Mouse (Mus musculus) cerebellum, adult 2 months (tissue): ENCODE measurements around the gene Spink4. TPM values are rescaled to one million over a fixed set of nuclear protein-coding genes. Genes with fewer than 3 reads are reported as not detected.

Source experiments
- DNase-seq, 2 experiments: peaks; one replicate each; pipeline ENCODE4 v3.0.0; 2021
- H3K27ac ChIP-seq: fragments of 200-500 bp; 2 replicates; pipeline ENCODE4 v1.5.1; 2012; ENCODE audit warnings: low read length, control low read depth, inconsistent platforms; ENCODE audit not compliant: insufficient read depth
- H3K27me3 ChIP-seq: fragments of 200-500 bp; 2 replicates; pipeline ENCODE4 v1.6.1; 2012; ENCODE audit warnings: inconsistent platforms, mild to moderate bottlenecking, low read length, moderate library complexity; ENCODE audit not compliant: control insufficient read depth, insufficient read depth
- H3K4me1 ChIP-seq: fragments of 200-500 bp; 2 replicates; pipeline ENCODE4 v1.6.1; 2011; ENCODE audit warnings: low read length; ENCODE audit not compliant: control insufficient read depth, insufficient read depth
- H3K4me3 ChIP-seq: fragments of 200-500 bp; replicated peaks from 2 replicates; pipeline ENCODE3; 2011; ENCODE audit warnings: mild to moderate bottlenecking, low read depth, low read length, control low read depth; ENCODE audit not compliant: insufficient read depth
- CTCF ChIP-seq: fragments of 200-500 bp; IDR thresholded peaks from 2 replicates; pipeline ENCODE4 v1.5.1; 2011; ENCODE audit warnings: low read depth, mild to moderate bottlenecking, control low read depth, low read length, moderate library complexity, borderline replicate concordance; ENCODE audit not compliant: insufficient read depth
- POLR2A ChIP-seq: fragments of 200-500 bp; IDR thresholded peaks from 2 replicates; pipeline ENCODE4 v1.6.1; 2011; ENCODE audit warnings: low read length, control low read depth, borderline replicate concordance; ENCODE audit not compliant: insufficient read depth
- WGBS: fragments of 180-500 bp; shearing (Covaris S2); methylation state at CpG from one replicate; pipeline ENCODE4 v1.1.7; 2018; 5-methylcytosine and 5-hydroxymethylcytosine counted together
- polyA plus RNA-seq: library from polyadenylated mRNA; depleted of rRNA; stranded (reverse); fragments of >200 nt; gene quantifications from 2 replicates; pipeline ENCODE4 v1.2.3, GENCODE M21; 2012

Spink4 gene
- polyA plus RNA-seq, 1 experiment: 0.57 TPM

- no peak for DNase-seq
- Histone ChIP-seq H3K27me3 (no peaks in the 10 kb centered on the region), H3K4me3 (no peak overlapping the region), H3K4me1 (no peaks in the 10 kb centered on the region), H3K27ac (no peak overlapping the region)
- no peak for TF ChIP-seq CTCF
- TF ChIP-seq POLR2A: no peak
- WGBS: 14% methylated on average over 5 of the region's 5 CpGs
Measured at GRCm38 (mm10) chr4:40891206-40891605, 28.6 kb upstream of the Spink4 start.

DNA sequence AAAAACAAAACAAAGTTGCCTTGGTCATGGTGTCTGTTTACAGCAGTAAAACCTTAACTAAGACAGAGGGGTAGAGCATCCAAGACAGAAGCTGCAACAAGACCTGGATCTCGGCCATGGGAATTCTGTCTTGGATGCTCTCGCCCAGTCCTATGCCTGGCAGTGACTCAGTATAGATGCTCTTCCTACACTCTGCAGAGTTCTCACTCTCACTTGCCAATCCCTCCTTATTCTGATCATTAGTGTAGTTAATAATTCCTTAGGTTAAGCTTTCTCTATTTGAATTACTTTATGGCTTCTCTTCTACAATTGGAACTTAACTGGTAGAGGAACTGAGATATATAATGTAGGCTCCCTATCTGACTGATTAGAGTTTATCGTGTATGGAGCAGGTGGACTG is 24.7 kb upstream of the Spink4 start:
- 81% methylated on average over 3 of the region's 3 CpGs for WGBS
- Histone ChIP-seq H3K4me3 (no peak overlapping the region), H3K27me3 (no peaks in the 10 kb centered on the region), H3K27ac (no peak overlapping the region), H3K4me1 (no peaks in the 10 kb centered on the region)
- TF ChIP-seq POLR2A: no peak
- no peak for TF ChIP-seq CTCF
- DNase-seq: no peak

- Histone ChIP-seq H3K4me1 (no peaks in the 10 kb centered on the region), H3K4me3 (no peak overlapping the region), H3K27ac (no peak overlapping the region), H3K27me3 (no peaks in the 10 kb centered on the region)
- TF ChIP-seq CTCF (no peak), POLR2A (no peak)
- no peak for DNase-seq
- WGBS: 95% methylated on average over 2 of the region's 2 CpGs
Measured at GRCm38 (mm10) chr4:40895646-40896045, 24.2 kb upstream of the Spink4 start.

GRCm38 (mm10) chr4:40898476-40899044 is 21.3 kb upstream of the Spink4 start:
- WGBS: 84% methylated on average over 6 of the region's 6 CpGs
- Histone ChIP-seq H3K27ac (no peak overlapping the region), H3K4me1 (no peaks in the 10 kb centered on the region), H3K27me3 (no peaks in the 10 kb centered on the region), H3K4me3 (no peak overlapping the region)
- TF ChIP-seq CTCF (no peak), POLR2A (no peak)
- no peak for DNase-seq

GRCm38 (mm10) chr4:40899264-40899663 is 20.6 kb upstream of the Spink4 start:
- TF ChIP-seq CTCF (no peak), POLR2A (no peak)

DNA sequence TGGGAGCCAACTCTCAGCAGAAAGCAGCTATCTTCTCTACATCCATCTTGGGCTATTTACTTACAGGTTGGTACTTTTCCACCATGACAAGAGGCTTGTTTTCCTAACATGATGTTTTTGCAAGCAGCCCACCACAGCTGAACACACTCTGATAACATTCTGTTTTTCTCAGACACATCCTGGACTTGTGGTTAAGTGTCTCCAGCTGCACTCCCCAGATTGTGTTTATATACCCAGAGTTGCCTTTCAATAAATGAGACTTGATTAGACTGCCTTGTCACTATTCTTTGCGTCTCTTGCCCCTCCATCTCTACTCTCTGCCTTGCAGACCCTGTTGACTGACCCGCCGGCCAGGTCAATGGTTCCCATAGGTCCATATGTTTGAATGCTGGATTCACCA is 19.8 kb upstream of the Spink4 start:
- TF ChIP-seq POLR2A (no peak), CTCF (no peak)
- no peak overlapping the region for H3K27ac ChIP-seq
- H3K4me1 ChIP-seq: no peaks in the 10 kb centered on the region
- WGBS: 97% methylated on average over 3 of the region's 3 CpGs
- no peak for DNase-seq
- H3K4me3 ChIP-seq: no peak overlapping the region
- H3K27me3 ChIP-seq: no peaks in the 10 kb centered on the region

More at GRCm38 (mm10) chr4:40899264-40899663, 20.6 kb upstream of the Spink4 start:
- Histone ChIP-seq H3K27ac (no peak overlapping the region), H3K4me1 (no peaks in the 10 kb centered on the region), H3K4me3 (no peak overlapping the region), H3K27me3 (no peaks in the 10 kb centered on the region)
- no peak for DNase-seq
- 50% methylated on average over 2 of the region's 2 CpGs for WGBS

GRCm38 (mm10) chr4:40900612-40901011 is 19.2 kb upstream of the Spink4 start:
- no peaks in the 10 kb centered on the region for H3K27me3 ChIP-seq
- no peak overlapping the region for H3K27ac ChIP-seq
- no peak for TF ChIP-seq POLR2A
- no peak for TF ChIP-seq CTCF
- no peak for DNase-seq
- 88% methylated on average over 4 of the region's 4 CpGs for WGBS
- no peaks in the 10 kb centered on the region for H3K4me1 ChIP-seq
- no peak overlapping the region for H3K4me3 ChIP-seq

GRCm38 (mm10) chr4:40906298-40906697 is 13.6 kb upstream of the Spink4 start:
- Histone ChIP-seq H3K4me3 (no peak overlapping the region), H3K27ac (no peak overlapping the region), H3K27me3 (no peaks in the 10 kb centered on the region), H3K4me1 (no peaks in the 10 kb centered on the region; the same call in 1 of the 2 replicates)
- DNase-seq: peak in 1 of 2 experiments; percentile 8
- TF ChIP-seq POLR2A (no peak), CTCF (peak; percentile 26; the same call in 1 of the 2 replicates)
- 61% methylated on average over 1 of the region's 1 CpGs for WGBS
